ENCODE assay signal across 32 mouse cellular contexts in genomic region chr1:96423481-96423880, GRCm38 (mm10).
"Had no signal": no experiment of that assay in that cellular context is flagged by ENCODE, and none has a peak within 500 bp of the region (broad histone marks: within the 10 kb centered on the region; RNA-seq: fewer than 3 reads in every experiment).

No protein-coding gene starts in this region.

- H3K9me3 ChIP-seq: limb, embryonic 10.5 days; limb, embryonic 12.5 days; limb, embryonic 13.5 days; limb, embryonic 15.5 days; liver, embryonic 12.5 days; liver, embryonic 13.5 days; liver, embryonic 15.5 days; lung, embryonic 15.5 days; megakaryocyte, embryonic 14.5 days; midbrain, embryonic 10.5 days; midbrain, embryonic 12.5 days; midbrain, embryonic 13.5 days; midbrain, embryonic 15.5 days; neural tube, embryonic 12.5 days had no signal

- H3K4me3 ChIP-seq: limb, embryonic 10.5 days; limb, embryonic 12.5 days; limb, embryonic 13.5 days; limb, embryonic 15.5 days; liver, embryonic 12.5 days; liver, embryonic 13.5 days; liver, embryonic 15.5 days; lung, embryonic 15.5 days; megakaryocyte, embryonic 14.5 days; midbrain, embryonic 10.5 days; midbrain, embryonic 12.5 days; midbrain, embryonic 13.5 days; midbrain, embryonic 15.5 days; myocyte; neural tube, embryonic 12.5 days had no signal

- DNase-seq: left cerebral cortex, postnatal 4 days; liver; liver, embryonic 13.5 days; liver, postnatal 0 days; lung, adult 18-20 months; lung, adult 2 months; lung, embryonic 14.5 days; lung, postnatal 10 days; lung, postnatal 14 days; lung, postnatal 36 days; lung, postnatal 4 days; midbrain, embryonic 14.5 days had no signal

- ATAC-seq: liver, embryonic 12.5 days; liver, postnatal 0 days; lung, postnatal 0 days; midbrain, embryonic 13.5 days; midbrain, embryonic 15.5 days; midbrain, embryonic 16.5 days had no signal

- H3K27me3 ChIP-seq: limb, embryonic 12.5 days; limb, embryonic 13.5 days; limb, embryonic 15.5 days; liver, embryonic 12.5 days; liver, embryonic 13.5 days; liver, embryonic 15.5 days; lung, embryonic 15.5 days; megakaryocyte, embryonic 14.5 days; midbrain, embryonic 12.5 days; midbrain, embryonic 13.5 days; midbrain, embryonic 15.5 days; neural tube, embryonic 12.5 days had no signal

- H3K36me3 ChIP-seq: limb, embryonic 10.5 days; limb, embryonic 12.5 days; limb, embryonic 13.5 days; limb, embryonic 15.5 days; liver, embryonic 12.5 days; liver, embryonic 13.5 days; liver, embryonic 15.5 days; lung, embryonic 15.5 days; midbrain, embryonic 10.5 days; midbrain, embryonic 12.5 days; midbrain, embryonic 13.5 days; midbrain, embryonic 15.5 days; neural tube, embryonic 12.5 days had no signal

- H3K4me1 ChIP-seq: limb, embryonic 10.5 days; limb, embryonic 12.5 days; limb, embryonic 13.5 days; limb, embryonic 15.5 days; liver, embryonic 12.5 days; liver, embryonic 13.5 days; liver, embryonic 15.5 days; lung, embryonic 15.5 days; megakaryocyte, embryonic 14.5 days; midbrain, embryonic 10.5 days; midbrain, embryonic 12.5 days; midbrain, embryonic 13.5 days; midbrain, embryonic 15.5 days; neural tube, embryonic 12.5 days had no signal

- H3K9ac ChIP-seq: limb, embryonic 12.5 days; limb, embryonic 13.5 days; limb, embryonic 15.5 days; liver, embryonic 12.5 days; liver, embryonic 13.5 days; liver, embryonic 14.5 days; liver, embryonic 15.5 days; liver, postnatal 0 days; lung, embryonic 14.5 days; lung, embryonic 15.5 days; midbrain, embryonic 12.5 days; midbrain, embryonic 13.5 days; midbrain, embryonic 15.5 days; neural tube, embryonic 12.5 days had no signal

- H3K4me2 ChIP-seq: limb, embryonic 12.5 days; limb, embryonic 13.5 days; limb, embryonic 15.5 days; liver, embryonic 11.5 days; liver, embryonic 12.5 days; liver, embryonic 13.5 days; liver, embryonic 15.5 days; lung, embryonic 14.5 days; lung, embryonic 15.5 days; midbrain, embryonic 11.5 days; midbrain, embryonic 12.5 days; midbrain, embryonic 13.5 days; midbrain, embryonic 15.5 days; neural tube, embryonic 12.5 days had no signal

- H3K27ac ChIP-seq: limb, embryonic 10.5 days; limb, embryonic 12.5 days; limb, embryonic 13.5 days; limb, embryonic 15.5 days; liver, embryonic 12.5 days; liver, embryonic 13.5 days; liver, embryonic 14.5 days; liver, embryonic 15.5 days; lung, embryonic 15.5 days; macrophage; midbrain, embryonic 10.5 days; midbrain, embryonic 12.5 days; midbrain, embryonic 13.5 days; midbrain, embryonic 15.5 days; neural tube, embryonic 12.5 days had no signal
